Comparison of ENCODE assay signal across 23 mouse cellular contexts in the genomic region with DNA sequence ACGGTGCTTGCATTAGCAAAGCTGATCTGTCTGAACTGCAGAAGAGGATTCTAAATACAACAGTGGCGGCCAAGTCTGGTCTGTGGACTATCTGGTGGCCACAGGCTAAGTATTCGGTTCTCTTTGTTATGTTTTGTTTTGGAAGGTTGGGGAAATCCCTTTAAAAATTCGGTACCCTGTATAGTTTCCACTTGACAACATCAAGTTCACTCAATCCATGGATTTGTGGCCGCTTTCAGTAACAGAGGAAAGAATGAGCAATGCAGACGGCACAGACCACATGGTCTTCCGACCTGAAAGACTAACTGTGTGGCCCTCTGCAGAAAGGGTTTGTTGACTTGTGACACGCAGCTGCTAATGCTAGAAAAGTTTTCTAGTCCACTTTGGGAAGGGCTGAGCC. TPM values are rescaled to one million over a fixed set of nuclear protein-coding genes. Genes with fewer than 3 reads are reported as not detected.
A peak's percentile ranks its signal among the peaks of the same experiment; 100 is the strongest.
DNase-seq lines count a peak whose midpoint lies in the region; ATAC-seq and TF ChIP-seq lines count a peak whose summit lies in the region.
"Had no signal": no experiment of that assay in that cellular context is flagged by ENCODE, and none has a peak within 500 bp of the region (broad histone marks: within the 10 kb centered on the region; RNA-seq: fewer than 3 reads in every experiment).

No protein-coding gene starts in this region.

- dilution Hi-C loops in CH12.LX (cut with MboI; ENCODE audit: extremely low pct_ligation_motif_present, extremely low pct_unique_long_range_greater_than_20kb, low sequenced_read_pairs), result no loop called here

- peaks cover 58% of the 10 kb centered on the region for H3K79me2 ChIP-seq in CH12.LX (replicated peaks; ENCODE audit: control insufficient read depth, extremely low read depth, insufficient read depth, poor library complexity, severe bottlenecking)

- no peak for TF ChIP-seq CTCF in heart, postnatal 0 days (IDR thresholded peaks at IDR 0.05; ENCODE audit: low read depth)
- TF ChIP-seq CTCF in CH12.LX (conservative IDR thresholded peaks at IDR 0.05 in 1 of 2, IDR thresholded peaks at IDR 0.05 in 1 of 2; ENCODE audit: low read depth in 2 of 2, low read length in 2 of 2), result no peak
- TF ChIP-seq CTCF in intestine, postnatal 0 days (IDR thresholded peaks at IDR 0.05; ENCODE audit: low read depth), result no peak

- no peak overlapping the region for H3K9ac ChIP-seq in heart, postnatal 0 days (replicated peaks; ENCODE audit: low read depth, low read length)
- no peak overlapping the region for H3K9ac ChIP-seq in CH12.LX (ENCODE audit: insufficient read depth, low read depth)
- H3K9ac ChIP-seq in intestine, postnatal 0 days (ENCODE audit: low read depth, low read length), result no peak overlapping the region
- H3K9ac ChIP-seq: embryonic facial prominence, embryonic 12.5 days; forebrain, embryonic 12.5 days; forebrain, postnatal 0 days; heart, embryonic 13.5 days; hindbrain, embryonic 13.5 days had no signal

- ATAC-seq in heart, postnatal 0 days (ENCODE audit: insufficient read depth, low read depth), result no peak
- no peak for ATAC-seq in intestine, postnatal 0 days
- ATAC-seq: activated CD4-positive, CD25-positive, alpha-beta regulatory T cell, adult 4 months; forebrain, postnatal 0 days; hindbrain, postnatal 0 days; Patski had no signal

- H3K36me3 ChIP-seq in heart, postnatal 0 days (replicated peaks; ENCODE audit: control insufficient read depth, insufficient read depth, low read length), result peaks cover 34% of the 10 kb centered on the region; the same call in 1 of the 2 replicates
- peaks cover 45 to 71% of the 10 kb centered on the region in 2 experiments for H3K36me3 ChIP-seq in CH12.LX (replicated peaks in 1 of 2; ENCODE audit: control insufficient read depth in 1 of 2, insufficient read depth in 1 of 2, low read length in 1 of 2)
- peaks cover 18% of the 10 kb centered on the region; the same call in 1 of the 2 replicates for H3K36me3 ChIP-seq in intestine, postnatal 0 days (ENCODE audit: control insufficient read depth, insufficient read depth)

- peaks cover 14% of the 10 kb centered on the region for H3K4me1 ChIP-seq in heart, postnatal 0 days (ENCODE audit: control insufficient read depth, insufficient read depth)
- peaks cover 14 to 70% of the 10 kb centered on the region in 2 experiments for H3K4me1 ChIP-seq in CH12.LX (ENCODE audit: control insufficient read depth in 1 of 2, insufficient read depth in 2 of 2)
- H3K4me1 ChIP-seq in intestine, postnatal 0 days (replicated peaks; ENCODE audit: control insufficient read depth, insufficient read depth, low read length), result peaks cover 2% of the 10 kb centered on the region; the same call in 1 of the 2 replicates
- H3K4me1 ChIP-seq: embryonic facial prominence, embryonic 12.5 days had no signal

- H3K27me3 ChIP-seq in heart, postnatal 0 days (ENCODE audit: control insufficient read depth, insufficient read depth, low read length), result no peaks in the 10 kb centered on the region
- no peaks in the 10 kb centered on the region for H3K27me3 ChIP-seq in CH12.LX (replicated peaks)
- no peaks in the 10 kb centered on the region for H3K27me3 ChIP-seq in intestine, postnatal 0 days (replicated peaks; ENCODE audit: control insufficient read depth, insufficient read depth, low read length)
- H3K27me3 ChIP-seq: forebrain, embryonic 12.5 days; heart, embryonic 13.5 days; hindbrain, embryonic 13.5 days; Patski had no signal

- no peak for DNase-seq in heart, postnatal 0 days (ENCODE audit: low spot score)
- DNase-seq in heart, postnatal 4 days, result no peak
- peak; percentile 53 for DNase-seq in CD4-positive helper T cell, adult 2 months (ENCODE audit: low read depth, low spot score)
- DNase-seq in CH12.LX (ENCODE audit: extremely low read depth), result peak; percentile 79
- no peak for DNase-seq in lung, postnatal 25 days (ENCODE audit: low spot score)
- no peak for DNase-seq in neural tube, embryonic 10.5 days (ENCODE audit: extremely low spot score, low spot score)
- DNase-seq: adrenal gland, postnatal 14 days; cerebellum, adult 11-12 months; cerebellum, adult 9-10 months; cerebellum, postnatal 25 days; forebrain, postnatal 0 days; gastrocnemius, postnatal 25 days; heart, adult 11 months; heart, postnatal 14 days; kidney, adult 18-20 months had no signal

- 85% methylated on average over 8 of the region's 8 CpGs for WGBS in heart, postnatal 0 days
- WGBS in intestine, postnatal 0 days, result 75% methylated on average over 8 of the region's 8 CpGs

- no peak for TF ChIP-seq RAD21 in CH12.LX (IDR thresholded peaks at IDR 0.05; ENCODE audit: low read depth, low read length)

- peak overlapping the region; percentile 77; the same call in 1 of the 2 replicates for H3K27ac ChIP-seq in heart, postnatal 0 days (ENCODE audit: low read depth)
- peak overlapping the region; percentile 72 for H3K27ac ChIP-seq in CH12.LX (ENCODE audit: insufficient read depth, low read depth)
- peak overlapping the region; percentile 41; the same call in 1 of the 2 replicates for H3K27ac ChIP-seq in intestine, postnatal 0 days (ENCODE audit: low read depth, low read length)
- H3K27ac ChIP-seq: embryonic facial prominence, embryonic 12.5 days; forebrain, embryonic 12.5 days; hindbrain, embryonic 13.5 days; hindbrain, postnatal 0 days had no signal

- no peaks in the 10 kb centered on the region for H3K9me3 ChIP-seq in heart, postnatal 0 days (replicated peaks; ENCODE audit: control insufficient read depth, low read length)
- no peaks in the 10 kb centered on the region for H3K9me3 ChIP-seq in CH12.LX (replicated peaks; ENCODE audit: low read length)
- no peaks in the 10 kb centered on the region for H3K9me3 ChIP-seq in intestine, postnatal 0 days (ENCODE audit: control insufficient read depth)
- H3K9me3 ChIP-seq: embryonic facial prominence, embryonic 12.5 days; forebrain, embryonic 12.5 days; heart, embryonic 13.5 days; hindbrain, embryonic 13.5 days had no signal

- no peak for TF ChIP-seq POLR2A in CH12.LX (IDR thresholded peaks at IDR 0.05; ENCODE audit: low read depth, low read length)

- TF ChIP-seq EP300 in heart, postnatal 0 days (IDR thresholded peaks at IDR 0.05; ENCODE audit: low read depth), result no peak
- peak; percentile 89 for TF ChIP-seq EP300 in CH12.LX (IDR thresholded peaks at IDR 0.05; ENCODE audit: low read length)

- H3K4me2 ChIP-seq in heart, postnatal 0 days (ENCODE audit: low read depth, low read length), result no peak overlapping the region
- H3K4me2 ChIP-seq in CH12.LX (ENCODE audit: insufficient read depth, low read depth, poor library complexity, severe bottlenecking), result peak overlapping the region; percentile 72; the same call in 1 of the 2 replicates
- H3K4me2 ChIP-seq in intestine, postnatal 0 days (replicated peaks; ENCODE audit: low read depth), result no peak overlapping the region
- H3K4me2 ChIP-seq: embryonic facial prominence, embryonic 12.5 days; forebrain, embryonic 12.5 days; heart, embryonic 13.5 days; hindbrain, embryonic 13.5 days had no signal

- in situ Hi-C loops in CH12.LX (cut with MboI; ENCODE audit: low pct_ligation_motif_present, low pct_unique_long_range_greater_than_20kb, low sequenced_read_pairs), result no loop called here

- no peak overlapping the region for H3K4me3 ChIP-seq in heart, postnatal 0 days (ENCODE audit: low read depth, low read length)
- no peak overlapping the region for H3K4me3 ChIP-seq in CH12.LX (replicated peaks in 1 of 3; ENCODE audit: low read depth in 2 of 3, low read length in 2 of 3, poor library complexity in 1 of 3)
- H3K4me3 ChIP-seq in intestine, postnatal 0 days (ENCODE audit: low read depth, low read length), result no peak overlapping the region
- H3K4me3 ChIP-seq: embryonic facial prominence, embryonic 12.5 days; forebrain, embryonic 12.5 days; heart, embryonic 13.5 days; hindbrain, embryonic 13.5 days had no signal

TF ChIP-seq in CH12.LX, 34 proteins besides CTCF, POLR2A, EP300 and RAD21 (continues in another document):
- no peak for TF ChIP-seq TBP (conservative IDR thresholded peaks at IDR 0.05; ENCODE audit: low read depth, low read length)
- TF ChIP-seq HCFC1 (IDR thresholded peaks at IDR 0.05; ENCODE audit: low read depth, low read length), result no peak
- TF ChIP-seq USF1 (IDR thresholded peaks at IDR 0.05; ENCODE audit: low read depth, low read length), result peak; percentile 22; the same call in 1 of the 2 replicates
- TF ChIP-seq GABPA (IDR thresholded peaks at IDR 0.05; ENCODE audit: insufficient replicate concordance, low read depth, low read length), result no peak
- no peak for TF ChIP-seq MAZ (IDR thresholded peaks at IDR 0.05; ENCODE audit: low read depth, low read length)
- no peak for TF ChIP-seq ZMIZ1 (IDR thresholded peaks at IDR 0.05; ENCODE audit: low read depth, low read length)
- peak; percentile 87 for TF ChIP-seq IRF4 (IDR thresholded peaks at IDR 0.05; ENCODE audit: low read depth, low read length)
- TF ChIP-seq E2F4 (IDR thresholded peaks at IDR 0.05; ENCODE audit: insufficient replicate concordance, low read depth, low read length), result no peak
- peak; percentile 72 for TF ChIP-seq BHLHE40 (IDR thresholded peaks at IDR 0.05; ENCODE audit: low read depth, low read length)
- TF ChIP-seq NELFE (IDR thresholded peaks at IDR 0.05; ENCODE audit: low read depth, low read length), result no peak
- peak; percentile 87 for TF ChIP-seq MXI1 (IDR thresholded peaks at IDR 0.05; ENCODE audit: low read depth, low read length)
- TF ChIP-seq TCF12 (IDR thresholded peaks at IDR 0.05; ENCODE audit: low read depth, low read length), result 0 out of 2 replicates have a peak, but pooled peaks have one; percentile 48
- peak; percentile 86 for TF ChIP-seq JUND (conservative IDR thresholded peaks at IDR 0.05; ENCODE audit: low read depth, low read length)
- TF ChIP-seq MAFK (IDR thresholded peaks at IDR 0.05; ENCODE audit: insufficient replicate concordance, low read length), result 0 out of 2 replicates have a peak, but pooled peaks have one; percentile 8
- TF ChIP-seq CHD1 (IDR thresholded peaks at IDR 0.05; ENCODE audit: low read depth, low read length), result no peak; the same call in 1 of the 2 replicates
- no peak for TF ChIP-seq KAT2A (IDR thresholded peaks at IDR 0.05; ENCODE audit: insufficient replicate concordance, low read length)
- peak; percentile 92 for TF ChIP-seq MYC (IDR thresholded peaks at IDR 0.05; ENCODE audit: low read depth, low read length)
- TF ChIP-seq NRF1 (IDR thresholded peaks at IDR 0.05; ENCODE audit: low read depth, low read length), result no peak
- peak; percentile 81 for TF ChIP-seq MAX (IDR thresholded peaks at IDR 0.05; ENCODE audit: low read length)

RNA-seq across cellular contexts. Expression of gene Ezr, which starts 23.7 kb away (rescaled TPM):
- total RNA-seq in heart, postnatal 0 days (2014; rRNA removed; ENCODE audit: low replicate concordance), result 91.3 and 103 TPM in 2 replicates
- 126 and 141 TPM in 2 replicates for polyA plus RNA-seq in heart, postnatal 0 days (2015; fragmentation: Nextera tagmentation; extraction: Ambion mirVana)
- total RNA-seq in heart, postnatal 4 days (2021), result 100 to 1,000 TPM; 103 to 104 TPM
- 107 and 115 TPM in 2 replicates for total RNA-seq in CH12.LX (2012; rRNA removed)
- 123 and 139 TPM in 2 replicates for total RNA-seq in CH12.LX (2014; rRNA removed)
- 207 and 290 TPM in 2 replicates for polyA plus RNA-seq in CH12.LX (2012; ENCODE audit: insufficient read length, low read depth)
- 342 and 379 TPM in 2 replicates for polyA plus RNA-seq in intestine, postnatal 0 days (2015; fragmentation: Nextera tagmentation; extraction: Ambion mirVana)

Comparison
In these comparisons a context has a peak if more than half of its experiments do, and no peak if none do; other contexts are left out.
1. DNase-seq: peak in CD4-positive helper T cell, adult 2 months (single experiment) and CH12.LX (single experiment); none in heart, postnatal 0 days (single experiment), heart, postnatal 4 days (single experiment), lung, postnatal 25 days (single experiment) and neural tube, embryonic 10.5 days (single experiment).
2. Peak in every context shown above with its lines, with median percentiles within 50 percentile points of each other: H3K27ac ChIP-seq.